Mouse (Mus musculus): Measurements from ENCODE around the gene Olfr741.

Gene Olfr741

DNA sequence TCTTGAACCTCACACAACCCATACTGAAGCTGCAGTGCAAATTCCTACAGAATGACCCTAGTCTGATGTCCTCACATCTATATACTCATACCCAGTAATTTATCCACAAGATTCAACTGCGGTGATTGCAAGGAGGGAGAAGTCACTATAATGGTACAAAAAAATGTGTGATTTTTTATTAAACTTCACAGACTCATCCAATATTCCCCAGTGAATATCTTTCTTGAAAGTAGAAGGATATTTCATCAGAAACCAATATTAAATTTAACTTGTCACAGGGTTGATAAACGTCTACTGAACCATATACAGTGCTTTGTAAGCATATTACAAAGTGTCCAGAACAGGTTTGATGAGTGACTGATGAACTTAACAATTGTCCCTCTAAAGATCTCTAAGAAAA, at the start of gene Olfr741:
TSS of gene Olfr741 (plus strand) at position 301 of the 400 bp plus-strand sequence.
- DNase-seq (ENCODE audit: low spot score), result no peak

DNA sequence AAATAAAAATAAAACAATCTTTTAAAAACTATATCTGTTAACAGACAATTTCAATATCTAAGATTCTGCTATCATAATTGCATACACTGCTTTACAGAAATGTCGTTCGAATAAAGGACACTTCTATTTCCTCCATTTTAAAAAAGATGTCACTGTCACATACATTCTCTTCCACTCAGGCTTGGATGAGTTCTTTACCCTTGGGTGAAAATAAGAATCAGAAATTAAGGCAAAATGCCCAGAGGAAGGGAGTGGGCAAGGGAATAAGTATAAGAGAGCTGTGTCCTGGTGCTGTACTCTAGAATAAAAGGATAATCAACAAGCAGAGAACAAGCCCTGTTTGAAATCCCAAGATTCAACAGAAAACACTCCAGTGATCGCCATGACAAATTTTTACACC, 27.3 kb upstream of the Olfr741 start, which contains the start of gene Olfr740:
TSS of gene Olfr740 (plus strand) at position 301 of the 400 bp plus-strand sequence.
- DNase-seq (ENCODE audit: low spot score), result no peak

- DNase-seq (ENCODE audit: low spot score), result no peak
Measured at GRCm38 (mm10) chr14:50478406-50478805, 5.9 kb downstream of the Olfr741 start.

DNA sequence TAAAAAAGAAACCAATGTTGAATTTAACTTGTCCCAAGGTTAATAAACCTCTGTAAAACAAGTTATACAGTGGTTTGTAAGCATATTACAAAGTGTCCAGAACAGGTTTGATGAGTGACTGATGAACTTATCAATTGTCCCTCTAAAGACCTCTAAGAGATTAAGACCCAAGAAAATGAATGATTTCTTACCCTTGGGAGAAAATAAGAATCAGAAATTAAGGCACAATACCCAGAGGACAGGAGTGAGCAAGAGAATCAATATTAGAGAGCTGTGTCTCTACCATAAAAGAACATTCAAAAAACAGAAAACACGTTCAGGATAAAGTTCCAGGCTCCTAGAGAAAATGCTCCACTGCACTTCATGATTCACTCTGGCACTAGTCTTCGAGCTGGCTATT, 30.8 kb downstream of the Olfr741 start, which contains the start of gene Olfr742:
TSS of gene Olfr742 (plus strand) at position 301 of the 400 bp plus-strand sequence.
- no peak for DNase-seq (ENCODE audit: low spot score)

DNA sequence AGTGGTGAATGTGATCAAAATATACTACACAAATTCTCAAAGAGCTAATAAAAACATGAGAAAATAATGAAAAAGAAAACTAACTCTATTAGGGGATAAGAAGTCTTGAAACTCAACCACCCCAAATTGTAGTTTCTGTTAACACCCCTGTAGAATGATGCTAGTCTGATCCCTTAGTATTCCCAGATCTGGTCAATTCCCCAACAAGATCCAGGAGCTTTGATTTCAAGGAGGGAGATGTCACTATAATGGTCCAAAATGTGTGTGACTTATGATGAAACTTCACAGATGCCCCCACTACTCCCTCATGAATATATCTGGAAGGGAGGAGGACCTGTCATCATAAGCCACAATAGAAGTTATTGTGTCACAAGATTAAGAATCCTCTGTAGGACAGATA, 49.0 kb downstream of the Olfr741 start, which contains the start of gene Olfr743:
TSS of gene Olfr743 (plus strand) at position 301 of the 400 bp plus-strand sequence.
- DNase-seq (ENCODE audit: low spot score), result no peak

Measured in layer of hippocampus, adult 9-10 months (tissue).